Mouse (Mus musculus) gastrocnemius, postnatal 14 days (tissue): ENCODE measurements around the gene 1190002N15Rik. TPM values are rescaled to one million over a fixed set of nuclear protein-coding genes. Genes with fewer than 3 reads are reported as not detected.

Experiments used
- total RNA-seq, 2 experiments: library from RNA; stranded (reverse); gene quantifications; 2 replicates each; pipeline ENCODE4 v1.2.3; 2021

Gene 1190002N15Rik
- total RNA-seq, 2 experiments from 2014 or later: 8.1 to 12.4 TPM

Other genes starting within 250 kb of the 1190002N15Rik start
- 1 to 10 TPM; 2.5 to 3.1 TPM for gene Slc9a9, start 131.8 kb upstream of the 1190002N15Rik start, total RNA-seq